7 mouse cellular contexts compared by ENCODE assay signal in genomic region chr13:58640330-58640729, GRCm38 (mm10). TPM values are rescaled to one million over a fixed set of nuclear protein-coding genes. Genes with fewer than 3 reads are reported as not detected.
DNase-seq lines count a peak whose midpoint lies in the region; ATAC-seq and TF ChIP-seq lines count a peak whose summit lies in the region.

No protein-coding gene starts in this region.

- no peak overlapping the region for H3K4me2 ChIP-seq in hindbrain, postnatal 0 days (ENCODE audit: low read depth, low read length)
- H3K4me2 ChIP-seq in liver, postnatal 0 days (ENCODE audit: low read depth, low read length) = no peak overlapping the region

- TF ChIP-seq CTCF in hindbrain, postnatal 0 days (IDR thresholded peaks at IDR 0.05; ENCODE audit: low read depth) = peak; percentile 88
- peak; percentile 63 for TF ChIP-seq CTCF in liver, postnatal 0 days (IDR thresholded peaks at IDR 0.05; ENCODE audit: low read depth)

- 11% methylated on average over 6 of the region's 6 CpGs for WGBS in hindbrain, postnatal 0 days
- 16% methylated on average over 6 of the region's 6 CpGs for WGBS in liver, postnatal 0 days (ENCODE audit: insufficient replicate concordance)

- H3K4me1 ChIP-seq in hindbrain, postnatal 0 days (ENCODE audit: insufficient read depth, low read length) = no peaks in the 10 kb centered on the region
- H3K4me1 ChIP-seq in liver, postnatal 0 days (ENCODE audit: insufficient read depth) = no peaks in the 10 kb centered on the region

- no peak overlapping the region for H3K27ac ChIP-seq in hindbrain, postnatal 0 days
- no peak overlapping the region for H3K27ac ChIP-seq in liver, postnatal 0 days (ENCODE audit: low read depth)

- peak; percentile 46 for DNase-seq in ovary, postnatal 14 days (ENCODE audit: low spot score)
- no peak for DNase-seq in ovary, postnatal 10 days (ENCODE audit: low spot score)
- peak; percentile 72 for DNase-seq in adrenal gland, postnatal 10 days
- DNase-seq in embryo, embryonic 10 days (ENCODE audit: low spot score) = peak; percentile 73
- peak; percentile 90 for DNase-seq in hindbrain, postnatal 0 days (ENCODE audit: low spot score)
- peak; percentile 64 for DNase-seq in liver, postnatal 0 days
- DNase-seq in skeletal muscle tissue, adult 2 months (ENCODE audit: low read depth, low spot score) = peak; percentile 3

- H3K9me3 ChIP-seq in hindbrain, postnatal 0 days (ENCODE audit: low read length) = no peaks in the 10 kb centered on the region
- H3K9me3 ChIP-seq in liver, postnatal 0 days (ENCODE audit: low read length) = no peaks in the 10 kb centered on the region

- no peaks in the 10 kb centered on the region for H3K27me3 ChIP-seq in hindbrain, postnatal 0 days (ENCODE audit: insufficient read depth, low read length)
- 0 out of 2 replicates have a peak, but pooled peaks cover 4% of the 10 kb centered on the region for H3K27me3 ChIP-seq in liver, postnatal 0 days (ENCODE audit: insufficient read depth, low read length)

- H3K9ac ChIP-seq in hindbrain, postnatal 0 days (replicated peaks; ENCODE audit: low read length) = no peak overlapping the region
- no peak overlapping the region for H3K9ac ChIP-seq in liver, postnatal 0 days (replicated peaks)

- 0 out of 2 replicates have a peak, but pooled peaks have one; percentile 33 for ATAC-seq in hindbrain, postnatal 0 days
- no peak for ATAC-seq in liver, postnatal 0 days

- no peaks in the 10 kb centered on the region for H3K36me3 ChIP-seq in hindbrain, postnatal 0 days (ENCODE audit: insufficient read depth, low read length)
- no peaks in the 10 kb centered on the region for H3K36me3 ChIP-seq in liver, postnatal 0 days (replicated peaks; ENCODE audit: insufficient read depth, low read length)

- no peak for TF ChIP-seq EP300 in liver, postnatal 0 days (IDR thresholded peaks at IDR 0.05; ENCODE audit: low read depth)

- no peak overlapping the region for H3K4me3 ChIP-seq in hindbrain, postnatal 0 days (ENCODE audit: low read length)
- no peak overlapping the region for H3K4me3 ChIP-seq in liver, postnatal 0 days (ENCODE audit: low read depth, low read length)

RNA-seq across cellular contexts. Expression of gene Slc28a3, which starts 29.7 kb away (rescaled TPM):
- total RNA-seq in adrenal gland, postnatal 10 days (2021) = not detected
- total RNA-seq in hindbrain, postnatal 0 days (2014; rRNA removed) = 0.58 TPM in 1 of 2 replicates, not detected in the other
- polyA plus RNA-seq in hindbrain, postnatal 0 days (2015; fragmentation: Nextera tagmentation; extraction: Ambion mirVana) = 0.25 and 0.33 TPM in 2 replicates
- polyA plus RNA-seq in liver, postnatal 0 days (2015; fragmentation: Nextera tagmentation; extraction: Ambion mirVana) = not detected in 2 replicates
